Mouse (Mus musculus) liver, adult 2 months (tissue): ENCODE measurements at regions not wholly inside any gene's neighbourhood (a gene's known extent, or its start where the extent isn't known, plus 50 kb on each side); places are given as distances from the start of the nearest gene placed in this dataset.

ENCODE experiments used
- CTCF ChIP-seq: fragments of 200-500 bp; IDR thresholded peaks from 2 replicates; pipeline ENCODE4 v1.5.1; 2011; ENCODE audit warnings: low read depth, low read length, control low read depth
- POLR2A ChIP-seq: fragments of 200-500 bp; IDR thresholded peaks from 2 replicates; pipeline ENCODE4 v1.6.1; 2011; ENCODE audit warnings: low read length, control low read depth; ENCODE audit not compliant: insufficient read depth; ENCODE audit errors: extremely low read depth

DNA sequence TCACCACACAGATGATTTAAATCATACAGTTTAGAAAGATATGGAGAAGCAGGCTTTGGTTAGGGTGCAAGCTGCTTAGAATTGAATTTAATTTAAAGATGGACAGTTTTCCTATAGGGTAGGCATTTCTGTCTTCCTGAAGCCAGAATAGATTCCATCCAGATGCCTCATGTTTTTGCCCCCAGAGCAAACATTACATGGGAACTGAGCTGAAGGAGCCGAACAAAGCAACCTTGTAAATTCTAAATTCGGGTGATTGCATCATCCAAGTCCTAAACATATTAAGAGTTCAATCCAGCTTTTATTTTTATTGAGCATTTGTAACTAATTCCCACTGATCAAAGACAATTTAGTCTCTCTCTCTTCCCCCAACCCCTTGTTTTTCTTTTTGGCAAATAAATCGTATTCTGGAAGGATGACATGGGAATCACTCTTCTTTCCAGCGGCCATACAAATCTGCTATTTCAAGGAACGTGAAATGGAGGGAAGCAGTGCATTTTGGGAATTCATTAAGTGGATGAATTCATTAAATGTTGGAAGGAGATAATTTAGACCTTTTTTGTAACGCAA, 884.1 kb downstream of the Slc4a3 start:
- TF ChIP-seq CTCF (no peak), POLR2A (no peak)
